Mouse (Mus musculus): ENCODE measurements around the gene Pogz.

DNA sequence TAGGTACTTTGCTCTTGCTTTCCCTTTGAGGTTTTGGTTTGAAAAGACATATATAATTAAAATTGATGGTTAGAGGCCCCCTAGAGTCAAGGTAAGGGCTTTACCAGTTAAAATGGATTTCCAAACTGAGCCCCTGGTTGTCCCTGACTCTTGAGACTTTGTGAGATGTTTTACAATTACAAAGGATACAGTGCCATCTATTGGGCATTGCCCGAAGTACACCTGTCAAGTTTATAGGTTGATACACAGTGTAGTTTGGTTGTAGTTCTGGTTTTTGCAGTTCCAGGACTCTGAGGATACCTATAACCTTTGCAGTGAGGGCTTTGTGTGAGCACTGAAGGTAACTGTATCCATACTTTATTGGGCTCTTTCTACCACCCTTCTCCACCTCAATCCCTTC, 12.0 kb downstream of the Pogz start:
- no peak for TF ChIP-seq POLR2AphosphoS5 (IDR thresholded peaks at IDR 0.05; ENCODE audit: insufficient replicate concordance, low read depth, low read length)
- TF ChIP-seq CTCF (IDR thresholded peaks at IDR 0.05; ENCODE audit: low read depth, low read length) = peak; percentile 27; the same call in 1 of the 2 replicates
- TF ChIP-seq GATA1 (IDR thresholded peaks at IDR 0.05; ENCODE audit: borderline replicate concordance, low read length) = no peak
- no peak for TF ChIP-seq TAL1 (conservative IDR thresholded peaks at IDR 0.05; ENCODE audit: low read depth, low read length)
